Mouse (Mus musculus): Measurements from ENCODE around the gene Zfp26.

The Zfp26 gene

DNA sequence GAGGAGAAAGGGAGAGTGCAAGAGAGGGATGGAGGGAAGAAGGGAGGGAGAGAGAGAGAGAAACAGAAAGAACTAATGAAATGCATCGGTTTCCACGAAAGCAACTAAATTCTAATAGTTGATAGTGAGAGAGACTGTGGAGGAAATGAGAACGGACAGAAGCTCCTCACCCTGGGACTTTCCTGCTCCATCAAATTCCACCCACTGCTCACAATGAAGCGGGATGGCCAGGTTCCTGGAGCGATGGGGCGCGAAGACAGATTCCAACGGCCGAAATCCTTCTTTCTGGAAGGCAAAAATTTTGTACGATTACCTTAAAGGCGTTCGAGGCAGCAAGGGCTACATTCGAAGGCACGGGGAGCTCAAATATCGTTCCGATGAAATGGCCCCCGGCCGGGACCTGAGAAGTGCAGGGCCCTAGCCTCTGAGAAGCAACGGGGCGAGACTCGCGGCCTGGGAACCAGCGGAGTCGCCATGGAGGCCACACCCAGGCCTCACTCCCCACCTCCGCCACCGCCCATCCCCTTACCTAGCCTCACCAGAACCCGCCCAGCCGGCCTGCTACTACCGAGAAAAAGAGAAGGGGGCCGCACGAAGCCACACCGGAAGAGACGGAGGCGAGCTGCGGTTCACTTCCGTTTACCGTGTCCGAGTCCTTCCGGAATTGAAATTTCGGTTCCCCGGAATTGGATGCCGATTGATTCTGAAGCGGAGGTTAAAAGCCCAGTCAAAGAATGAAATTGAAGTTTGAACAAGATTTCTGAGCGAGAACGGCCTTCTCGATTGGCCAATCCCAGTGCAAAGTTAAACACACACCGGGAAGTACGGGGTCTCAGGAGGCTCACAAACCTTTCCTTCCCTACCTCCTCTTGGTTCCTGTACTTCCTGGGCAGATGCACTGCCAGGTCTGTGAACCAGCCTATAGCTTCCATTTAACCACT lies at the start of gene Zfp26:
Zfp26 (minus strand) TSS at position 786 of the 941 bp plus-strand sequence.
- peak; percentile 97 for DNase-seq

DNA sequence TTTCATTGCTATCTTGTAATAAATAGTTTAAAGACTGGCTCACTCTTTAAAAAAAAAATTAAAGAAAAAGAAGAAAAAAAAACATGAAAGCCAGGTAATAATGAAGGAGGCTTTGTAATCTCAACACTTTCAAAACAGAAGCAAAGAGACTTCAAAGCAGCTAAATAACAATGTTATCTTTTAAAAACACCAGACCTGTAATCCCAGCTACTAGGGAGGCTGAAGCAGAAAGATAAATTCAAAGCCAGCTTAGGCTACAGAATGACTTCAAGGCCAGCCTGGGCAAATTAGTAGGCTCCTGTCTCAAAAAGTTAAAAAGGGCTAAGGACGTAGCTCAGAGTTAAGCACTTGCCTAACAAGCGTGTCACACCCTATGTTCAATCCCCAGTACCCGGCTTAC lies 49.7 kb upstream of the Zfp26 start:
- no peak for DNase-seq

DNA sequence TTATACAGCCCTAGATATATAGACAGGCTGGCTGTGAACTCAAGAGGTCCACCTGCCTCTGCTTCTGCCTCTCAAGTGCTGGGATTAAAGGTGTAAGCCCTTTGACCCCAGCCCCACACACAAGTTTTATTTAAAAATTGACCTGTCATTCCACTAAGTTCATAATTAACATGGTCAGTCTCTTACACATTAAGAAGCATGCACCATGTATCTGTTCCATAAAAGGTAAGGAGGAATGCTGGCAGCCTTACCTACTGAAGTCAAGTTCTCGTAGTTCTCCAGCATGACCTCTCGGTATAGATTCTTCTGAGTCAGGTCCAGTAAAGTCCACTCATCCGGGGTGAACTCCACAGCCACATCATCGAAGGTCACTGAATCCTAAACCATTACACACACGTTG lies 44.8 kb upstream of the Zfp26 start:
- no peak for DNase-seq

DNA sequence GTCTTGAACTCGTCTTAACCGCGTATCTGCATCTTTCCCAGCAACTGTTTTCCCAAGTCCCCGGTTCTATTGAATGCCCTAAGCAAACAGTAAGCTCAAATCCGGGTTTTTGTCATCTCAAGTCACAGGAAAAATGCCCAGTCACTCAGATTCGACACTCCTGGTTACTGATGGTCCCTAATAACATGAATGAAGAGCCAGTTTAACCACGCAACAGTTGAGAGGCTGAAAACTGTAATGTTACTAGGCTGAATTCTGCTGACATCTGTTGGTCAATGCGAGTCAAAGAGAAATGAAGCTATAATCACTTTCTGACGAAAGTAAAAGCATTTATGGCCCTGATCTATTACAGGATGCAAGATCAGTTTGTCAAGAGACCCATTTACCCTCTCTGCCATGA lies 33.3 kb upstream of the Zfp26 start:
- DNase-seq, result no peak

DNA sequence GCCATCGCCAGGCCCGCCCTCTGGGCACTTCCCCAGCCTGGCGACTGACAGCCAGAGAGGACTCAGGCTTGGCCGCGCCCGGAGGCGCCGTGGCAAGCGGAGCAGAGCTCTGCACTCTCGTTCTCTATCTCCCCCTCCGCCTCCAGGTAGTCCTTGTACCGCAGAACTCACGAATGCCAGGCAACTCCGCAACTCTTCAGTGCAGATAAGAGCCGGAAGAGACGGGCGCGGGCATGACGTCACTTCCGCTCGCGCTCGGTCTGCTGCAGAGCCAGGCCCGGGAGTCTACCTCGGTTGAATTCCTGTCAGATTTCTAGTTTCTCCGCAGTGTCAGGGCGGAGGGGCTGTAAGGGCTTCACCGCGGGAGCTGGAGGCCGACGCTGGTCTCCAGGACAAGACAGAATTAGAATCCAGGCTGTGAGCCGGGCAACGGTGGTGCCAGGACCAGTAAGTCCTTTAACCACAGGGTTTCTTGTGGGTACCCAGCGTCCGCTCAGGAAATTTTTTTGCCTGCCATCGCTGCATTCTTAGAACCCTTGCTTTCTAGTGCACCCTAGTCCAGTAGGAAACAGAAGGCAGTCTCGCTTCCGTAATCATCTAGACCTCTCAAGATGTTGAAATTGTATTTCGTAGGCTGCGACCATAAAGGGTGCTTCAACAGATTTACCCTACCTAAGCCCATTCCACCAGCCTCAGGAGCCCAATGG lies 32.7 kb upstream of the Zfp26 start, which contains the start of gene Zfp426:
Zfp426 (minus strand) TSS at position 220 of the 707 bp plus-strand sequence.
- DNase-seq, result peak; percentile 99

DNA sequence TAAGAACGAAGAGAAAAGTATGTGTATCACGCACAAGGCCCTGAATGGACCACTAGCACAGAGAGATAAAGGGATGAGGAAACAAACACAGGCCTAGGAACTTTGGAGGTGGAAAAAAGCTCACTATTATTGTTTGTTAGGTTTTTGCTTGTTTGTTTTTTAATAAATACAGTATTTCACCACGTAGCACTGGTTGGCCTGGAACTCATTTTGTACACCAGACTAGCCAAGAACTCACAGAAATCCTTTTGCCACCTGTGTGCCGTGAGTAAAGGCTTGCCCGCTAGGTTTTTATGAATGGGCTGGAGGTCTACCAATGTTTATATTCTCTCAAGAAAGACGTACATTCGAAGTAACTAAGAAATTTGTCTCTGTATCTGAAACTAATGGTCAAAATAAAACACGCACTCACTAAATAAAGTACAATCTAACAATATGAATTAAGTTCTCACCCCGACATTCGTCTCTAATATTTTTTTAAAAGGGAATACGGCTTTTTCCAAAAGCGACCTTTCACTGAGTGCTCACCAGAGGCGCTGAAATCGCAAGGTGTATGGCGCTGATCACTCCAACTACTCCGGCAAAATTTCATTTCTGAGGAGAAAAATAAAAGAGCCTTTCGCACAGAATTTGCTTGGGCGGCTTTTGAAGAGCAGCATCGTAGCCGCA lies 32.0 kb upstream of the Zfp26 start:
- DNase-seq, result no peak

DNA sequence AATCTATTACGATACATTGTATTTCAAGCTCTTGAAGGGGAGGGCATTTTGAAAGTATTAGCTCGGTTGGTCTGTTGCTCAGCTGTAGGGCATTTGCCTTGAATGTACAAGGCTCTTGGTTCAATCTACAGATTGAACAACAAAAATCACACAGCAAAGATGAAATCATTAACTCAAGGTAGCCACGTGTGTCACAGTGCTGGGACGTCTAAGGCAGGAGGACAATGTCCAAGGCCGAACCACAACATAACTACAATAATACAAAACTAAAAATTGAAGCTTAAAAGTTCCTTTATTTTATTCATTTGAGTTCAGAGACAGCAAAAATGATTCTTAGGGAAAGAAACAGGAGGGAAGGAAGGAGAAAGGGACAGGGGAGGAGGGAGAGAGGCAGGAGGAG lies 29.6 kb upstream of the Zfp26 start:
- DNase-seq, result no peak

DNA sequence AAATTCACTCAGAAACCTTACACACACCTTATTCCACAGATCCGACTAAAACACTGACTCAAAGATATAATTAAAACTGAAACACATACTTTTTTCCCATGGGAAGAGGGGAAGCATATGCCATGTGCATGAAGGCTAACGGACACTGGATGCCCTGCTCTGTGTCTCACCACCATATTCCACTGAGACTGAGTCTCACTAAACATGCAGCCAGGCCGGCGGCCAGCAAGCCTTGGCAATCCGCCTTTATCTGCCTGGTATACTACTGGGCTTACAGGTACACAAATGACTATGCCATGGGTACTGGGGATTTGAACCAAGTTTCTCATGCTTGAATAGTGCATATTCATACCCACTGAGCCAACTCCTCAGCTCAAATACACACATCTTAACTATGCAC lies 19.4 kb upstream of the Zfp26 start:
- DNase-seq, result no peak

DNA sequence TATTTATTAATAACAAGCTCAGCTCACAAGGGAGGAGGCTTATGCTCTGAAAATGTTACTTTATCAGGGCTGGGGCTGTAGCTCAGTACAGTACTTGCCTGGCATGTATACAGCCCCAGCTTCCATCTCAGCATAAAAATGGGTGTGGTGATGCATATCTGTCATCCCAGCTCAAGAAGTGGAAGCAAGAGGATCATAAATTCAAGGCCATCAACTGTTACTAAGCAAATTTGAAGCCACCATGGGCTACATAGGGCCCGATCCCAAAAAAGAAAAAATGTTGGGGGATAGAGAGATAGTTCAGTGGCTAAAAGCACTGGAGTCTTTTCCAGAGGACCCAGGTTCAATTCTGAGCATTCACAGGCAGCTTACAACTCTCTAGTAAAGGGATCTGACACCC lies 16.7 kb upstream of the Zfp26 start:
- no peak for DNase-seq

DNA sequence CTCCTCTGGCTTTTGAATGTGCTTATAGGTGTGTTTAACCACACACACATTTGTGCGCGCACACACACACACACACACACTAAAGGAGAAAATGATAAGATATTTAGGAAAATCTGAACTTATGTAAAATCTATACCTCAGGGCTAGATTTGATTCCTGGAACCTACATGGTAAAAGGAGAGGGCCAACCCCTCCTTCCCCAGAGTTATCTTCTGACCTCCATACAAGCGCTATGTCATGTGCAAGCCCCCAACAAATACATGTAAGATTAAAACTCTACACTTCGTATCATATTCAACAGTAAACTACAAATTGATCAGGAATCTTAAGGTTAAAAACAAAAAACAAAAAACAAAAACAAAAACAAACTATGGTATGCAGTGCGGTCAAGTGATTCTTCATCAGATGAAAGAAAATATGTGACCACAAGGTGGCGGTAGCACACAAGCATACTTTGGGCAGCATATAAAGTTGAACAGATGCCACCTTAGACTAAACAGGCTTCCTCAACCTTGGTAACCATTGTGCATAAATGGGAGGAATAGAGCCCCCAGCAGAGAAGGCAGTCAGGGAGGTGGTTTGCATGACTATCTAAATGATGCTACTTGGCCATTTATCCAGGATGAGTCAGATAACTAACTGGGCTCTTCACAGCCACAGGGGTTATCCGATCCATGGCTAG lies 6.9 kb upstream of the Zfp26 start:
- no peak for DNase-seq

DNA sequence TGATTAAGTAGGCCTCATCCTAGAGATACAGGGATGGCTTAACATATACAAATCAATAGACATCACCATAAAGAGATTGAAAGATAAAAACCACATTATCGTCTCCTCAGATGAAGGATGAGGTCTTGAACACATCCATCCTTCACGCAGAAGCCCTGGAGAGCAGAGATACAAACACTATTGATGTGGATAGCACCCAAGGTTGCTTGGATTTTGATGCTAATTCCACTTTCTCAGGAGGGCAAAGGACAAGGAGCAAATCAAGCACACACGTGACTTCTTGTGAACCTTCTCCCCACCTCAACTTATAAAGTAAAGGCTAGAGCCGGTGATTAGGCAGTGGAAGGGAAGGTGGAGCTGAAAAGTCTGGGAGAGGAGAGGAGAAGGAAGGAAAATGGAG lies 6.3 kb downstream of the Zfp26 start:
- no peak for DNase-seq

DNA sequence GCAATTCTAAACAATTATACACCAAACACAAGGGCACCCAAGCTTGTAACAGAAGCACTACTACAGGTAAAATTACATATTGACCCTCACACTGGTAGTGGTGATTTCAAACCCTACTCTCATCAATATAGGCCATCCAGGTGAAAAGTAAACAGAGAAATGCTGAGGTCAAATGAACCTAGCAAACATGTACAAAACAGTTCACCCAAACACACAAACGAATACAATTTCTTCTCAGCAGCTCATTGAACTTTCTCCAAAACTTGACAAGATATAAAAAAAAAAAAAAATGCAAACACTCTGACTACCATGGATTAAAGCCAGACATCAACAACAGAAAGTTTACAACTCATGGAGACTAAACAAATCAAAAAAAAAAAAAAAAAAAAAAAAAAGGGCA lies 8.5 kb downstream of the Zfp26 start:
- no peak for DNase-seq

DNA sequence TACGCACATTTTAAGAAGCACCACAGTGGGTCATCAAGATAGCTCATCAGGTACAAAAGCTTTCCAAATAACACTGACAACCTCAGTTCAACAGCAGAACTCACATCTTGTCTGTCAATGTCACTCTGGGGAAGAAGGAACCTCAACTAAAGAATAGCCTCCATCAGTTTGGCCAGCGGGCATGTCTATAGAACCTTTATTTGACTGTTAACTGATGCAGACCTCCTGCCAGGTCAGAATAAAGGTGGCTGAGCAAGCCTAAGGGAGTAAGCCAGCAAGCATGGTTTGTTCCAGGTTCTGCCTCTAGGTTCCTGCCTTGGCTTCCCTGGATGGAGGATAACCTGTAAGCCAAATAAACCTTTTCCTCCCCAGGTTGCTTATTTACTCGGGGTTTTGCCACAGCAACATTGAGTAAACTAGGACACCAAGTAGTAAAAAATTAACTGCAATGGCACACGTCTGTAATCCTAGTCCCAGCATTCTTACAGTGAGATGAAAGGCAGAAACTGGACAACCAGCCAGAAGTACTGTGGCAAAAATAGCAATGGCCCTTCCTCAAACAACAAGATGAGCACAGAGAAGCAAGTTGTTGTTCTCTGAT lies 16.7 kb downstream of the Zfp26 start:
- no peak for DNase-seq

DNA sequence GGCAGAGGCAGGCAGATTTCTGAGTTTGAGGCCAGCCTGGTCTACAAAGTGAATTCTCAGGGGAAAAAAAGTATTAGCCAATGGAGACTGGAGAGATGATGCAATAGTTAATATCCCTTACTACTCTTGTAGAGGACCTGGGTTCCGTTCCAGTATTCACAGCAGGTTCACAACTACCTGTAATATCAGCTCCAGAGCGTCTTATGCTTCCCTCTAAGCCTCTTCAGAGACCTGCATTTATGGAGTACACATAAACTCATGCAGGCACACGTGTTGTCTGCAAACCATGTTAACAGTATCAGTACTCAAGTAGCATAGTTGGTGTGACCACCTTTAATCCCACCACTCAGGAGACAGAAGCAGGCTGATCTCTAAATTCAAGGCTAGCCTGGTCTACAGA lies 30.0 kb downstream of the Zfp26 start:
- DNase-seq, result no peak

DNA sequence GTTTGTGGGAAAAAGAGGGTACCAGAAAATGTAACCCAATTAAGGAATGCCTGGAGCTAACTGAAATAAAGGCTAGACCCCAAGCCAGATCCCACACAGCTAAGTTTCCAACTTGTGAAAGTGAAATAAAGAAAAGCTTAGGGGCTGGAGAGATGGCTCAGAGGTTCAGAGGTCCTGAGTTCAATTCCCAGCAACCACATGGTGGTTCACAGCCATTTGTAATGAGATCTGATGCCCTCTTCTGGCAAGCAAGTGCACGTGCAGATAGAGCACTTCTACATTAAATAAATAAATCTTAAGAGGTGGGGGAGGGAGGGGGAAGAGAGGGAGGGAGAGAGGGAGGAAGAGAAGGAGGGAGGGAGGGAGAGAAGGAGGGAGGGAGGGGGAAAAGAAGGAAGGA lies 48.5 kb downstream of the Zfp26 start:
- no peak for DNase-seq

DNA sequence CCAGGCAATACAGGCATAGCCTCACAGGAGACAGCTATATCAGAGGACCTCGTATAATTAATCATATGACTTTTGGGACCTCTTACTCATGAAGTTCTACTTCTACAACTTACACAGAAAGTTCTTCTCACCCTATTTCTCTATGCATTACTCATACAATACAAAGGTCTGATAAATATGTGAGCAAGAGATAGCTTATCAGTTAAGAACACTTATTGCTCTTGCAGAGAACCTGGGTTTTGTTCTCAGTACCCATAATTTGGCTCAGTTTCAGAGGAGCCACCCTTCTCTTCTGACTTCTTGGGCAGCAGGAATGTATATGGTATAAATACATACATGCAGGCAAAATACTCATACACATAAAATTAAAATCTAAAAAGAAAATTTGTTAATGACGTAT lies 50.6 kb downstream of the Zfp26 start:
- no peak for DNase-seq

DNA sequence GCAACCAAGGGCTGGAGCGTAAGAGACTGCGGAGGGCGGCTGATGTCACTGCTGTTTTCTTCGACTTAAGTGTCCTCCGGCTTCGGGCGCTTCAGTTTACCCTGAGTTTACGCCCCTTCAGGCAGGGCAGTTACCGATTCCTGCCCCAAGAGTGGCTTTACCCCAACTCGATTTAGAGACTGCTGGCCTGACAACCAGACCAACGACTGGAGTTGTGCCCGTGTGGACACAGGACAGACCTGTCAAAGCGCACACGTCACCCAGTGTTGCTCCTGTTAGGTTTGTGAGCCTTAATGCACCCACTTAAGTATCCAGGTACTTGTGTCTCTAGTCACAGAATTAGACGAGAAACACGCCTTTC lies 74.6 kb downstream of the Zfp26 start:
- DNase-seq, result no peak

DNA sequence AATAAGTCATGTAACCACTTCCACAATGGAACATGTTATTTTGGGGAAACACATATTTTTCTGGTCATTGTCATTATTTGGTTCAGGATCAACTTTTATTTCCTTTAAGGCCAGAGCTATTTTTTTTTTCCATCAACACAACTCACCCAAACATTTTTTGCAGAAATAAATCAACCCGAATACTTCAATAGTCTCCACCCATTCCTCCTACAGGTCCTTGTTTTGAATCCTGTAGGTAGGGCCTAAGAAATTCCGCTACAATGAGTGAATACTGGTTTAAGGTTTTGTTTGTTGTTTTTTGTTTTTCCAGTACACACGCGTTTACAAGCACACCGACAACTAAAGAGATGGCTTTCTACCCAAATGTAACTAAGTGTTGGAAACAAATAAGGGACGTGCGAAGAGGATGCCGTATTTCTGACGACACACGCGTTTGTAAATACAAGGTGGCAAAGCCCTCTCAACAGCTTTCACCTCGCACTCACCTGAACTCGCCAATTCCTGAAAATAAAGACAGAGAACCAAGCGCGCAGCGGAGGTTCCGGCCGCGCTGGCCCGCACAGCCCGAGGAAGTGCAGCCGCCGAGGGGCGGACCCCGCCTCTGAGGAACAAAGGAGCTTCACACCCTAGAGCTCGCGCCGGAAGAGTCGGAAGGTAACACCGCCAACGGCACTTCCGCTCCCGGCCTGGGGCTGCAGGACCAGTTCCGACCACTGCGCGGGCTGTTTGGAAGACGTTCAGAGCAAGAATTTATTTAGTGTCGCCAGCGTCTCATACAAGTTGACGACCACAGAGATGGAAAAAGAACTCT lies 75.2 kb downstream of the Zfp26 start, which contains the start of gene Zfp560:
Zfp560 (minus strand) TSS at position 646 of the 811 bp plus-strand sequence.
- DNase-seq, result peak; percentile 98

DNA sequence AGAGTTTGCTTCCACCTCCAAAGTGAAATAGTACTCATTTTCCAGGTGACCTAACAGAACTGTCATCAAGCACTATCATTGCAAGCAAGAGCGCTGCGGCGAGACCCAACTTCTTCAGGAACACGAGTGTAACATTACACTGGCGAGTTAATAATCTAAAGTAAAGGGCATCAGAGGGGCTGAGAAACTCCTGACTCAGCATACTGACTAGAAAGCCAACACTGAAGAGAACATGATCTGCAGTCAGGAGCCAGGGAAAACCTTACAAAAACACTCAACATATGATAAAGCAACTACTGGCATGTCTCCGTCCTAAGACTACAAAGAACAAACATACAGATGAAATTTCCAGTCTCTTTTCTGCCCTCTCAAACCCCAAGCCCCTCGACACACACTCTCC lies 76.3 kb downstream of the Zfp26 start:
- no peak for DNase-seq

All from heart, adult 11 months (tissue).